Mouse (Mus musculus) CH12.LX (cell line): ENCODE measurements around the gene Rap1gap. TPM values are rescaled to one million over a fixed set of nuclear protein-coding genes. Genes with fewer than 3 reads are reported as not detected.
A peak's percentile ranks its signal among the peaks of the same experiment; 100 is the strongest.

Experiments used
- DNase-seq: peaks from one replicate; pipeline ENCODE4 v3.0.0-alpha.2; 2013; ENCODE audit errors: extremely low read depth
- H3K27ac ChIP-seq: 2 replicates; pipeline ENCODE4 v1.5.1; 2012; ENCODE audit warnings: low read depth, mild to moderate bottlenecking, control low read depth, moderate library complexity; ENCODE audit not compliant: insufficient read depth
- H3K27me3 ChIP-seq: replicated peaks from 2 replicates; pipeline ENCODE3; 2012; ENCODE audit warnings: inconsistent platforms
- H3K36me3 ChIP-seq, 2 experiments: replicated peaks in 1 of 2; 2 replicates each; pipeline versions ENCODE3 to v1.6.1; 2012; ENCODE audit warnings: inconsistent platforms in 1 of 2, low read length in 1 of 2, mild to moderate bottlenecking in 1 of 2, mixed read lengths in 1 of 2, moderate library complexity in 1 of 2; ENCODE audit not compliant: control insufficient read depth in 1 of 2, insufficient read depth in 1 of 2
- H3K4me1 ChIP-seq, 2 experiments: 2 replicates each; pipeline ENCODE4 v1.6.1; 2012; ENCODE audit warnings: inconsistent platforms in 1 of 2, moderate library complexity in 1 of 2; ENCODE audit not compliant: insufficient read depth in 2 of 2, control insufficient read depth in 1 of 2
- H3K4me2 ChIP-seq: 2 replicates; pipeline ENCODE4 v1.6.1; 2012; ENCODE audit warnings: low read depth, mild to moderate bottlenecking, control low read depth; ENCODE audit not compliant: poor library complexity, insufficient read depth, severe bottlenecking
- H3K4me3 ChIP-seq, 3 experiments: fragments of 150-350 bp in 1 of 3; sonication (generic) in 1 of 3; replicated peaks in 1 of 3; 2 replicates each; pipeline versions ENCODE3 to v1.5.1; 2011 to 2012; ENCODE audit warnings: low read depth in 2 of 3, low read length in 2 of 3, mild to moderate bottlenecking in 2 of 3, moderate library complexity in 2 of 3, control low read depth in 1 of 3, improper control_type of control experiment in 1 of 3, inconsistent platforms in 1 of 3, mixed read lengths in 1 of 3; ENCODE audit not compliant: poor library complexity in 1 of 3
- H3K79me2 ChIP-seq: replicated peaks from 2 replicates; pipeline ENCODE4 v1.6.1; 2012; ENCODE audit warnings: mild to moderate bottlenecking, moderate library complexity; ENCODE audit not compliant: control insufficient read depth, poor library complexity, insufficient read depth, severe bottlenecking; ENCODE audit errors: extremely low read depth
- H3K9ac ChIP-seq: 2 replicates; pipeline ENCODE4 v1.6.1; 2012; ENCODE audit warnings: low read depth, mild to moderate bottlenecking, control low read depth, moderate library complexity; ENCODE audit not compliant: insufficient read depth
- H3K9me3 ChIP-seq: replicated peaks from 2 replicates; pipeline ENCODE3; 2012; ENCODE audit warnings: low read length, inconsistent platforms, mixed read lengths
- CHD1 ChIP-seq: IDR thresholded peaks from 2 replicates; pipeline ENCODE4 v1.6.1; 2012; ENCODE audit warnings: low read depth, low read length, improper control_type of control experiment, inconsistent platforms
- CTCF ChIP-seq, 2 experiments: IDR thresholded peaks in 1 of 2; conservative IDR thresholded peaks in 1 of 2; 2 replicates each; pipeline ENCODE4 v1.5.1; 2011 to 2012; ENCODE audit warnings: low read depth in 2 of 2, low read length in 2 of 2, improper control_type of control experiment in 1 of 2, inconsistent platforms in 1 of 2, mild to moderate bottlenecking in 1 of 2, moderate library complexity in 1 of 2
- E2F4 ChIP-seq: IDR thresholded peaks from 2 replicates; pipeline ENCODE4 v1.6.1; 2011; ENCODE audit warnings: low read depth, low read length, improper control_type of control experiment; ENCODE audit not compliant: insufficient replicate concordance
- ELF1 ChIP-seq: IDR thresholded peaks from 2 replicates; pipeline ENCODE4 v1.6.1; 2014; ENCODE audit warnings: low read depth, mild to moderate bottlenecking, inconsistent platforms, low read length, improper control_type of control experiment
- EP300 ChIP-seq: IDR thresholded peaks from 2 replicates; pipeline ENCODE4 v1.6.1; 2011; ENCODE audit warnings: low read length, improper control_type of control experiment
- ETS1 ChIP-seq: conservative IDR thresholded peaks from 2 replicates; pipeline ENCODE4 v1.6.1; 2012; ENCODE audit warnings: low read depth, mild to moderate bottlenecking, inconsistent platforms, low read length, improper control_type of control experiment, moderate library complexity
- GABPA ChIP-seq: IDR thresholded peaks from 2 replicates; pipeline ENCODE4 v1.6.1; 2012; ENCODE audit warnings: low read depth, low read length, improper control_type of control experiment, inconsistent platforms; ENCODE audit not compliant: insufficient replicate concordance
- HCFC1 ChIP-seq: IDR thresholded peaks from 2 replicates; pipeline ENCODE4 v1.6.1; 2012; ENCODE audit warnings: low read depth, mild to moderate bottlenecking, inconsistent platforms, low read length, improper control_type of control experiment
- IRF4 ChIP-seq: IDR thresholded peaks from 2 replicates; pipeline ENCODE4 v1.6.1; 2014; ENCODE audit warnings: low read depth, mild to moderate bottlenecking, inconsistent platforms, low read length, improper control_type of control experiment
- JUN ChIP-seq: IDR thresholded peaks from 2 replicates; pipeline ENCODE4 v1.6.1; 2011; ENCODE audit warnings: low read depth, mild to moderate bottlenecking, low read length, improper control_type of control experiment, moderate library complexity; ENCODE audit not compliant: insufficient read depth
- JUND ChIP-seq: conservative IDR thresholded peaks from 2 replicates; pipeline ENCODE4 v1.6.1; 2011; ENCODE audit warnings: low read depth, low read length, improper control_type of control experiment
- MAFK ChIP-seq: IDR thresholded peaks from 2 replicates; pipeline ENCODE4 v1.6.1; 2011; ENCODE audit warnings: low read length, improper control_type of control experiment; ENCODE audit not compliant: insufficient replicate concordance
- MAX ChIP-seq: IDR thresholded peaks from 2 replicates; pipeline ENCODE4 v1.6.1; 2011; ENCODE audit warnings: low read length, improper control_type of control experiment
- MEF2A ChIP-seq: IDR thresholded peaks from 2 replicates; pipeline ENCODE4 v1.6.1; 2014; ENCODE audit warnings: low read depth, mild to moderate bottlenecking, inconsistent platforms, low read length, improper control_type of control experiment, borderline replicate concordance
- MYC ChIP-seq: IDR thresholded peaks from 2 replicates; pipeline ENCODE4 v1.6.1; 2011; ENCODE audit warnings: low read depth, mild to moderate bottlenecking, improper control_type of control experiment, low read length
- NELFE ChIP-seq: IDR thresholded peaks from 2 replicates; pipeline ENCODE4 v1.6.1; 2011; ENCODE audit warnings: low read depth, low read length, improper control_type of control experiment
- NRF1 ChIP-seq: IDR thresholded peaks from 2 replicates; pipeline ENCODE4 v1.6.1; 2014; ENCODE audit warnings: low read depth, mild to moderate bottlenecking, inconsistent platforms, low read length, improper control_type of control experiment, moderate library complexity
- PAX5 ChIP-seq: IDR thresholded peaks from 2 replicates; pipeline ENCODE4 v1.6.1; 2012; ENCODE audit warnings: low read length, inconsistent platforms, mixed read lengths
- POLR2A ChIP-seq: IDR thresholded peaks from 2 replicates; pipeline ENCODE4 v1.6.1; 2011; ENCODE audit warnings: low read depth, mild to moderate bottlenecking, improper control_type of control experiment, low read length
- RCOR1 ChIP-seq: conservative IDR thresholded peaks from 2 replicates; pipeline ENCODE4 v1.6.1; 2012; ENCODE audit warnings: low read depth, mild to moderate bottlenecking, inconsistent platforms, low read length, improper control_type of control experiment
- SIN3A ChIP-seq: IDR thresholded peaks from 2 replicates; pipeline ENCODE4 v1.6.1; 2012; ENCODE audit warnings: low read length, improper control_type of control experiment, inconsistent platforms
- SMC3 ChIP-seq: IDR thresholded peaks from 2 replicates; pipeline ENCODE4 v1.6.1; 2011; ENCODE audit warnings: low read depth, low read length, improper control_type of control experiment
- TBP ChIP-seq: conservative IDR thresholded peaks from 2 replicates; pipeline ENCODE4 v1.6.1; 2011; ENCODE audit warnings: low read depth, low read length, improper control_type of control experiment
- USF1 ChIP-seq: IDR thresholded peaks from 2 replicates; pipeline ENCODE4 v1.6.1; 2014; ENCODE audit warnings: low read depth, mild to moderate bottlenecking, inconsistent platforms, low read length, improper control_type of control experiment
- ZNF384 ChIP-seq: IDR thresholded peaks from 2 replicates; pipeline ENCODE4 v1.6.1; 2012; ENCODE audit warnings: low read depth, low read length, improper control_type of control experiment, inconsistent platforms
- dilution Hi-C: fragments of 300-500 bp; cut with MboI; formaldehyde crosslinking; loops from 2 replicates; pipeline ENCODE4 v1.14.3; 2020; ENCODE audit warnings: low sequenced_read_pairs; ENCODE audit not compliant: extremely low pct_unique_long_range_greater_than_20kb, extremely low pct_ligation_motif_present
- in situ Hi-C: fragments of 300-500 bp; cut with MboI; formaldehyde crosslinking; loops from 3 replicates; pipeline ENCODE4 v1.14.3; 2019; ENCODE audit warnings: low sequenced_read_pairs, low pct_ligation_motif_present, low pct_unique_long_range_greater_than_20kb, mixed read lengths
- polyA plus RNA-seq: library from polyadenylated mRNA; unstranded; fragments of >175 nt; gene quantifications from 2 replicates; pipeline ENCODE4 v1.2.1, GENCODE M21; 2012; ENCODE audit warnings: low read depth; ENCODE audit not compliant: insufficient read length
- total RNA-seq, 2 experiments: library from RNA; depleted of rRNA; stranded (reverse); fragments of 300-350 nt in 1 of 2; fragments of >200 nt in 1 of 2; gene quantifications; 2 replicates each; pipeline ENCODE4 v1.2.3; 2012 to 2014

Gene Rap1gap
- total and polyA plus RNA-seq, 3 experiments = 3.0 to 11.1 (median 5.8) TPM

DNA sequence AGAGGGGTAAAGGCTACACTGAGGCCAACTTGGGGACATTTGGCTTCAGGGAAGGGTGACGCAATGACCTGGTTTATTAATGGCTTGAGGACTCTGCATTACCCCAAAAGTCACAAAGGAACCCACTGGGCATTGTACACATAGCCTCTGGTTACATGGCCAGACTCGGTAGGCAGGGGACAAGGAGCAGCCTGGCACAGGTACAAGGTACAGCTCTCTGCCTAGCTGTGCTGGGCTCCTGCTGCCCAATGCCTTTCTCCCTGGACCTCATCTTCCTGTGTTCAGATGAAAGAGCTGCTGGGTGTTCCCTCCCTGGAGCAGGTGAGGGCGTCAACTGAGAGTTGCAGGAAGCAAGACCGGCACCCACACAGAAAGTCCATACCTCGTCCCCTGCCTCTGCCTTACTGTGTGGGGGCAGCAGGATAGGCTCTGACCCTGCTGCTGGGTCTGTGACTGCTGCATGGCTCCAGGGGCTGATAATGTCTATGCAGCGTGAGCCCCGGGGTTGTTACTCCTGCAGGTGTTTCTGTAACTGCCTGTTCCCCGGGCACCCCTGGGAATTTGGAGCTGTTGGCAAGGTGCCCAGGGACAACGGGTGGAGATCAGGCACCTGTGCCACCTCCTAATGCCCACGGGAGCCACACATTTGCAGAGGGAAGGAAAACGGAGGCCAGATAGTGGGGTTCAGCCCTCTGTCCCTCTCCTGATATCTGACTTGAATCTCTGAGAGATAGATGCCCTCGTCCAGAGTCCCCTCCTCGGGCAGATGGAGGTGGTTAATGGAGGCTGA lies 7.4 kb downstream of the Rap1gap start:
- no peak overlapping the region for H3K4me2 ChIP-seq
- H3K9ac ChIP-seq = no peak overlapping the region
- no peak for TF ChIP-seq EP300
- TF ChIP-seq RCOR1 = no peak
- TF ChIP-seq HCFC1 = no peak
- TF ChIP-seq IRF4 = no peak
- TF ChIP-seq JUN = no peak
- TF ChIP-seq POLR2A = no peak
- no peak for TF ChIP-seq SIN3A
- H3K27ac ChIP-seq = no peak overlapping the region
- no peak for DNase-seq
- peaks cover 69% of the 10 kb centered on the region for H3K27me3 ChIP-seq
- in situ Hi-C loops (no loop called here), dilution Hi-C loops (no loop called here)
- no peaks in the 10 kb centered on the region for H3K4me1 ChIP-seq
- no peaks in the 10 kb centered on the region for H3K9me3 ChIP-seq
- H3K79me2 ChIP-seq = no peaks in the 10 kb centered on the region
- no peaks in the 10 kb centered on the region for H3K36me3 ChIP-seq
- H3K4me3 ChIP-seq = no peak overlapping the region

- Histone ChIP-seq H3K9me3 (no peaks in the 10 kb centered on the region), H3K4me2 (no peak overlapping the region), H3K79me2 (no peaks in the 10 kb centered on the region), H3K27ac (no peak overlapping the region), H3K4me3 (no peak overlapping the region), H3K4me1 (no peaks in the 10 kb centered on the region), H3K27me3 (peaks cover 86% of the 10 kb centered on the region), H3K36me3 (no peaks in the 10 kb centered on the region), H3K9ac (no peak overlapping the region)
- dilution Hi-C loops (no loop called here), in situ Hi-C loops (no loop called here)
- TF ChIP-seq MAFK (no peak), IRF4 (no peak), EP300 (no peak), MYC (no peak), SMC3 (no peak), GABPA (no peak), CTCF (conservative IDR thresholded peaks at IDR 0.05 in 1 of 2, IDR thresholded peaks at IDR 0.05 in 1 of 2; ENCODE audit: low read depth in 2 of 2, low read length in 2 of 2) (no peak), MAX (no peak), E2F4 (no peak)
- DNase-seq = no peak
Observed at GRCm38 (mm10) chr4:137675566-137675965, 11.0 kb downstream of the Rap1gap start.

GRCm38 (mm10) chr4:137676057-137676456 lies 11.5 kb downstream of the Rap1gap start:
- Histone ChIP-seq H3K79me2 (no peaks in the 10 kb centered on the region), H3K4me3 (no peak overlapping the region), H3K36me3 (no peaks in the 10 kb centered on the region), H3K4me1 (no peaks in the 10 kb centered on the region), H3K9ac (no peak overlapping the region), H3K27ac (no peak overlapping the region), H3K4me2 (no peak overlapping the region), H3K9me3 (no peaks in the 10 kb centered on the region), H3K27me3 (peaks cover 89% of the 10 kb centered on the region)
- dilution Hi-C loops (no loop called here), in situ Hi-C loops (no loop called here)
- peak; percentile 48 for DNase-seq
- TF ChIP-seq EP300 (no peak), IRF4 (no peak), E2F4 (no peak), ETS1 (no peak), SMC3 (peak; percentile 73), NELFE (no peak), CHD1 (no peak), PAX5 (no peak), ZNF384 (no peak), MYC (no peak), JUND (no peak), ELF1 (no peak), MEF2A (no peak), MAFK (no peak), TBP (no peak), GABPA (no peak), JUN (no peak), USF1 (no peak), NRF1 (no peak)
